Mouse (Mus musculus): ENCODE results near the gene Cacna2d4. TPM values are rescaled to one million over a fixed set of nuclear protein-coding genes. Genes with fewer than 3 reads are reported as not detected.

Cacna2d4 gene
- polyA plus RNA-seq, 2 experiments: 0.01 TPM; not detected in 1

- Histone ChIP-seq H3K36me3 (replicated peaks; ENCODE audit: control insufficient read depth, insufficient read depth, low read depth) (no peaks in the 10 kb centered on the region), H3K4me3 (ENCODE audit: insufficient read depth in 1 of 2, low read depth in 2 of 2, low read length in 2 of 2) (no peak overlapping the region), H3K4me1 (replicated peaks; ENCODE audit: control insufficient read depth in 2 of 2, insufficient read depth in 2 of 2, low read length in 1 of 2) (no peaks in the 10 kb centered on the region), H3K9ac (replicated peaks) (no peak overlapping the region), H3K27me3 (ENCODE audit: control insufficient read depth, insufficient read depth, low read length) (no peaks in the 10 kb centered on the region), H3K27ac (no peak overlapping the region), H3K4me2 (ENCODE audit: low read depth) (no peak overlapping the region), H3K9me3 (ENCODE audit: control insufficient read depth, low read length) (peaks cover 3% of the 10 kb centered on the region; the same call in 1 of the 2 replicates)
- DNase-seq (ENCODE audit: low read depth in 3 of 3, low spot score in 3 of 3) (no peak), ATAC-seq (ENCODE audit: insufficient read depth) (no peak)
- no peak for TF ChIP-seq CTCF (IDR thresholded peaks at IDR 0.05; ENCODE audit: low read depth)
- no peak for TF ChIP-seq EP300 (IDR thresholded peaks at IDR 0.05; ENCODE audit: low read depth)
- 66% methylated on average over 10 of the region's 10 CpGs for WGBS (ENCODE audit: insufficient replicate concordance)
These were observed 13.4 kb downstream of the Cacna2d4 start for GRCm38 (mm10) chr6:119249726-119250125.

DNA sequence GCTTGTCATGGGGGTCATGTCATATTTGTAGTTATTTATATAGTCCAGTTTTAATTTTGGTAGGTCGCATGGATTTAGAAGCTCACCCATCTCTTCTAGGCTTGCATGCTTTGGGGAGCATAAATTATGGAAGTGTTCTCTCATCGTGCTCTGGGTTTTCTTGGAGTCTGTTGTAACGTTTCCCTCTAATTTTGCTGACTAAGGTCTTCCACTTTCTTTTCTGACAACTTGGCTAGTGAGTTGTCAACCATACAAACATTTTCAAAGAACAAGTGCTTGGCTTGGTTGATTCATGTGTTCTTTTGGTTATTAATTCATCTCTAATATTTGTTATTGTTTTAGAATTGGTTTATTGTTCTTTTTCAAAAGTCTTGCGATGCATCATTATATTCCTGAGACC is 15.4 kb downstream of the Cacna2d4 start:
- no peak for DNase-seq (ENCODE audit: low read depth in 3 of 3, low spot score in 3 of 3)
- no peaks in the 10 kb centered on the region for H3K27me3 ChIP-seq (ENCODE audit: control insufficient read depth, insufficient read depth, low read length)
- H3K4me2 ChIP-seq (ENCODE audit: low read depth): no peak overlapping the region
- no peak overlapping the region for H3K27ac ChIP-seq
- no peak overlapping the region for H3K9ac ChIP-seq (replicated peaks)
- ATAC-seq (ENCODE audit: insufficient read depth): no peak
- WGBS (ENCODE audit: insufficient replicate concordance): 47% methylated on average over 4 of the region's 4 CpGs
- TF ChIP-seq EP300 (IDR thresholded peaks at IDR 0.05; ENCODE audit: low read depth) (no peak), CTCF (IDR thresholded peaks at IDR 0.05; ENCODE audit: low read depth) (no peak)
- no peaks in the 10 kb centered on the region for H3K4me1 ChIP-seq (replicated peaks; ENCODE audit: control insufficient read depth in 2 of 2, insufficient read depth in 2 of 2, low read length in 1 of 2)
- no peak overlapping the region for H3K4me3 ChIP-seq (ENCODE audit: insufficient read depth in 1 of 2, low read depth in 2 of 2, low read length in 2 of 2)
- no peaks in the 10 kb centered on the region for H3K9me3 ChIP-seq (ENCODE audit: control insufficient read depth, low read length)
- no peaks in the 10 kb centered on the region for H3K36me3 ChIP-seq (replicated peaks; ENCODE audit: control insufficient read depth, insufficient read depth, low read depth)

- no peak for TF ChIP-seq CTCF (IDR thresholded peaks at IDR 0.05; ENCODE audit: low read depth)
- no peak for TF ChIP-seq EP300 (IDR thresholded peaks at IDR 0.05; ENCODE audit: low read depth)
- Histone ChIP-seq H3K4me1 (replicated peaks; ENCODE audit: control insufficient read depth in 2 of 2, insufficient read depth in 2 of 2, low read length in 1 of 2) (no peaks in the 10 kb centered on the region), H3K9ac (replicated peaks) (no peak overlapping the region), H3K27me3 (ENCODE audit: control insufficient read depth, insufficient read depth, low read length) (no peaks in the 10 kb centered on the region), H3K36me3 (replicated peaks; ENCODE audit: control insufficient read depth, insufficient read depth, low read depth) (no peaks in the 10 kb centered on the region), H3K4me2 (ENCODE audit: low read depth) (no peak overlapping the region), H3K27ac (no peak overlapping the region), H3K9me3 (ENCODE audit: control insufficient read depth, low read length) (no peaks in the 10 kb centered on the region), H3K4me3 (ENCODE audit: insufficient read depth in 1 of 2, low read depth in 2 of 2, low read length in 2 of 2) (no peak overlapping the region)
- no peak for DNase-seq (ENCODE audit: low read depth in 3 of 3, low spot score in 3 of 3)
- WGBS (ENCODE audit: insufficient replicate concordance): 61% methylated on average over 2 of the region's 2 CpGs
- ATAC-seq (ENCODE audit: insufficient read depth): no peak
These were observed 40.4 kb downstream of the Cacna2d4 start for GRCm38 (mm10) chr6:119276713-119277112.

GRCm38 (mm10) chr6:119280761-119281160 is 44.4 kb downstream of the Cacna2d4 start:
- H3K9ac ChIP-seq (replicated peaks): no peak overlapping the region
- 52% methylated on average over 9 of the region's 9 CpGs for WGBS (ENCODE audit: insufficient replicate concordance)
- DNase-seq (ENCODE audit: low read depth in 3 of 3, low spot score in 3 of 3): no peak

DNA sequence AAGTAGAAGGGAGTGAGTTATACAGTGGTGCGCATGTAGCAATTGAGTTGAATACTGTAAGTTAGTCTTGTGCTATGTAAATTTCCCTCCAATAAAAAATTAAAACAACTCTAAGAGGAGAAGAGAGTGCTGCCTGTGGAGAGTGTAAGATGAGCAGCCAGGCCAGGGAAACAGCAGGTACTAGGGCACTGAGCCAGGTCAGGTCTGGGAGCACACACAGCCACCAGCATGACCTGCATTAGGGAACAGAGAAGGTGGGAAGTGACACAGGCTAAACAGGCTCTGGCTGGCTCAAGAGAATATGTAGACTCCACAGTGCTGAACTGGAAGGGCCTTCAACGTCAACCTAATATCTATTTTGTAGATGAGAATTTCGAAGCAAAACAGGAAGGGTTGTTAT is 65.0 kb downstream of the Cacna2d4 start:
- Histone ChIP-seq H3K4me1 (replicated peaks; ENCODE audit: control insufficient read depth in 2 of 2, insufficient read depth in 2 of 2, low read length in 1 of 2) (no peaks in the 10 kb centered on the region), H3K4me3 (ENCODE audit: insufficient read depth in 1 of 2, low read depth in 2 of 2, low read length in 2 of 2) (no peak overlapping the region), H3K27me3 (ENCODE audit: control insufficient read depth, insufficient read depth, low read length) (no peaks in the 10 kb centered on the region), H3K27ac (no peak overlapping the region), H3K9me3 (ENCODE audit: control insufficient read depth, low read length) (no peaks in the 10 kb centered on the region), H3K4me2 (ENCODE audit: low read depth) (no peak overlapping the region), H3K9ac (replicated peaks) (no peak overlapping the region), H3K36me3 (replicated peaks; ENCODE audit: control insufficient read depth, insufficient read depth, low read depth) (no peaks in the 10 kb centered on the region)
- TF ChIP-seq EP300 (IDR thresholded peaks at IDR 0.05; ENCODE audit: low read depth): no peak
- TF ChIP-seq CTCF (IDR thresholded peaks at IDR 0.05; ENCODE audit: low read depth): no peak
- DNase-seq (ENCODE audit: low read depth in 3 of 3, low spot score in 3 of 3) (no peak), ATAC-seq (ENCODE audit: insufficient read depth) (no peak)
- WGBS (ENCODE audit: insufficient replicate concordance): 61% methylated on average over 3 of the region's 3 CpGs

More at GRCm38 (mm10) chr6:119280761-119281160, 44.4 kb downstream of the Cacna2d4 start:
- Histone ChIP-seq H3K4me1 (replicated peaks; ENCODE audit: control insufficient read depth in 2 of 2, insufficient read depth in 2 of 2, low read length in 1 of 2) (no peaks in the 10 kb centered on the region), H3K36me3 (replicated peaks; ENCODE audit: control insufficient read depth, insufficient read depth, low read depth) (no peaks in the 10 kb centered on the region), H3K4me2 (ENCODE audit: low read depth) (no peak overlapping the region), H3K9me3 (ENCODE audit: control insufficient read depth, low read length) (no peaks in the 10 kb centered on the region), H3K4me3 (ENCODE audit: insufficient read depth in 1 of 2, low read depth in 2 of 2, low read length in 2 of 2) (no peak overlapping the region), H3K27ac (no peak overlapping the region), H3K27me3 (ENCODE audit: control insufficient read depth, insufficient read depth, low read length) (no peaks in the 10 kb centered on the region)
- no peak for TF ChIP-seq CTCF (IDR thresholded peaks at IDR 0.05; ENCODE audit: low read depth)
- no peak for TF ChIP-seq EP300 (IDR thresholded peaks at IDR 0.05; ENCODE audit: low read depth)
- no peak for ATAC-seq (ENCODE audit: insufficient read depth)

Measured in liver, embryonic 14.5 days (tissue).